Mouse (Mus musculus): Measurements from ENCODE around the gene Pcdh7. TPM values are rescaled to one million over a fixed set of nuclear protein-coding genes. Genes with fewer than 3 reads are reported as not detected.

Pcdh7 gene
- total RNA-seq, 2 experiments from 2014 or later, result 5.7 to 12.4 TPM

DNA sequence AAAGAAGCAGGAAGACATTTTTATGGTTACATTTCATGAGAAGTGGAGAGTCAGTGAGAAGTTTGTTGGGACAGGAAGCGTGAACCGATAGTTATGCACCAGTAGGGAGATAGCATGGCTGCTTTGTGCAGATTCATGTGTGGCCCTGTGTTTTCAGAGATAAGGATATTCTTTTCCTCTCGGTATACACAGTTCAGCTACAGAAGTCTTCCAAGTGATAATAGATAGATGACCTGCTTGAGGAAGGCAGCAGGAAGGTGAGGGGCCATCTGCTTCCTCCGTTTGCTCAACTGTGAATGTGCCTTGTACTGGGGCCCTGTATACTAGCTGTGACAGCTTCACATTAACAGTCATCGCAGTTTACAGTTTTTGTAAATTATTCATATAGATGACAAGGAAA, 64.2 kb downstream of the Pcdh7 start:
- ATAC-seq (replicated peaks; ENCODE audit: low FRiP score, low TSS enrichment, poor library complexity, severe bottlenecking), result peak; percentile 99

GRCm38 (mm10) chr5:57782546-57782945, 64.8 kb downstream of the Pcdh7 start:
- ATAC-seq (replicated peaks; ENCODE audit: low FRiP score, low TSS enrichment, poor library complexity, severe bottlenecking), result no peak; the same call in 1 of the 2 replicates

- ATAC-seq (replicated peaks; ENCODE audit: low FRiP score, low TSS enrichment, poor library complexity, severe bottlenecking), result no peak
Observed at GRCm38 (mm10) chr5:57788775-57789509, 71.2 kb downstream of the Pcdh7 start.

DNA sequence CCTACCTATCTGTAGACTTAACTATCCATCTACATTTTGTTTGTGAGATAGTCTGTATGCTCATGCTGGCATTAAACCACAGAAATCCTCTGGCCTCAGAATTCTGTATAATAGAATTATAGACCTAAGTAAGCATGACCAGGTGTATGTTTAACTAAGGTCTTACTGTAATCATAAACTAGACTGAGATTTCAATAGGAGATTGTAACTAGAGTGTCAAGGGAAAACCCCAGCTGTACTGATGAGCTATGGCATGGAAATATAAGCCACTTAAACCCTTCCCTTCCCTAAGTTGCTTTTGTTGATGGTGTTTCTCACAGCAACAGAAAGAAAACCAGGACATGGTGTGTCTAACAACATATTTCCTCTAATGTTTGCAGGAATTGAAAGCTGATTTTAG, 78.6 kb downstream of the Pcdh7 start:
- ATAC-seq (replicated peaks; ENCODE audit: low FRiP score, low TSS enrichment, poor library complexity, severe bottlenecking), result no peak

DNA sequence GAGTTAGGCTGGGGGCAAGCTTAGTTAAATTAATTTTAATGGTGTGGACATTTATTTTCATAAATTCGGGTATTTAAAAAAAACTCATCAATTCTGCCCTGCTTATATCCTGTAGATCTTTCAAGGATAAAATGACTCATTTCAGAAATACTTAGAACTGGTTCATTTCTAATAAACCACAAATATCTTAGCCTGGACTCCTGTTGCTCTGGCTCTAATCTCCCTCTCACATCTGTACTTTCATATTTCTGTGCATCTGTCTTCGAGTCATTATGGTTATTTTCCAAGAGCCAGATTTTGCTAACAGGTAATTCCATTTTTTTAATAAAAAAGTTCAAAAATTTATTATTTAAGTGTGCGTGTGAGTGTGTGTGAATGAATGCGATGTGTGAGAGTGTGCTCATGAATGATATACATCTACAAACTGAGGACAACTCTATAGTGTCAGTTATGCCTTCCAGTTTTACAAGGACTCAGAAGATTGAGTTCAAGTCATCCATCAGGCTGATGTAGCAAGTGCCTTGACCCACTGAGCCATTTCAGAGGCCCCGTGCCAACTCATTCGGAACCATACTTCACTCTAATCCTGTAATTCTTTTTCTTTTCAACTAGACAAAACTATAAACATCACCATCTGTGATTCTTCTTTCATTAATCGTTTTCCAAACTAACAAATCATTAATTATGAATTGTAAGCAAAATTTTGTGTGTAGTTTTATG, 80.3 kb downstream of the Pcdh7 start:
- ATAC-seq (replicated peaks; ENCODE audit: low FRiP score, low TSS enrichment, poor library complexity, severe bottlenecking), result no peak

GRCm38 (mm10) chr5:57803108-57803507, 85.3 kb downstream of the Pcdh7 start:
- ATAC-seq (replicated peaks; ENCODE audit: low FRiP score, low TSS enrichment, poor library complexity, severe bottlenecking), result no peak

DNA sequence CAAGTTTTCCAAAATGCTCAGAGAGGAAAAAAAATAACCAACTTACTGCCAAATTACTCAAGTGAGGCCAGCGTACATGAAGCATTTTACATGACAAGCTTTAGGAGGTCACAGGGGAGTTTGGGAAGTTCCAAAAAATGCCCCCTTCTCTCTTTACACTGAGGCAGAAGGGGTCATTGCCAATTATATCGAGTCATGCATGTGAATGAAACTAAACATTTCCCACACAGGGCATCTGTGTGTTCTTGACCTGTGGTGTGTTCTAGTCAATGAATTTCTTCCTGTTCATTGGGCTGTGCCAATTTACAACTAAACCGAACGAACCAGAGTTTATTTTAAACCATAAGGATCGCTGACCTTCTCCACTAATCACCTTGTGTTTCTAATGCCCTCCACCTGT, 86.1 kb downstream of the Pcdh7 start:
- no peak for ATAC-seq (replicated peaks; ENCODE audit: low FRiP score, low TSS enrichment, poor library complexity, severe bottlenecking)

GRCm38 (mm10) chr5:57807350-57807749, 89.6 kb downstream of the Pcdh7 start:
- 0 out of 2 replicates have a peak, but pooled peaks have one; percentile 30 for ATAC-seq (replicated peaks; ENCODE audit: low FRiP score, low TSS enrichment, poor library complexity, severe bottlenecking)

- no peak for ATAC-seq (replicated peaks; ENCODE audit: low FRiP score, low TSS enrichment, poor library complexity, severe bottlenecking)
Observed at GRCm38 (mm10) chr5:57810641-57811040, 92.9 kb downstream of the Pcdh7 start.

DNA sequence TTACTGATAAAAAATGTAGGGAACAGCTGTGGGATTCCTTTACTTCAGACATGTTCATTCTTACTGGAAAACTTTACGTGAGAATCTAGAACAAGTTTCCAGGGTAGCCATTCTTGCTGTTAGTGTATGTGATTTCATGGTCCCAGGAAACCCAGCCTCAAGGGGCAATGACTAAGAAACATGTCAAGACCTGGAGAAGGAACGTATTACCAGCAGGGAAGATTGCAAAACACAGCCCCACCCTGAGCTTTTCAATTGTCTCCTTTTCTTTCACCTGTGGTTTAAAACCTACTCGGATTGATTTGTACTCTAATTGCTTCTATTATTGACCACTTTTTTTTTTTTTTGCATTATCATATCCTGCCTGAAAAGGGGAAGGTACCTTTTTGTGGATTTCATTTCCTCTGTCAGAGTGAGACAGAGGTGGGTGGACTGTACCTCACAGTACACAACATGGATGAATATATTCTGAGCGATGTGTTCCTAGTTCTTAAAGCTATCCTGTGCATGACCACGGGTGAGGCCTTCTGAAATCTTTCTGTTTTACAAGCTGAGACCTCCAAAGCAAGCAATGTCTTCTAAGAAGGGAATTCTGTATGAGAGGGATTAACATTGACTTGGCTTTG, 98.3 kb downstream of the Pcdh7 start:
- ATAC-seq (replicated peaks; ENCODE audit: low FRiP score, low TSS enrichment, poor library complexity, severe bottlenecking), result no peak

GRCm38 (mm10) chr5:57819788-57820187, 102.0 kb downstream of the Pcdh7 start:
- ATAC-seq (replicated peaks; ENCODE audit: low FRiP score, low TSS enrichment, poor library complexity, severe bottlenecking), result no peak

- ATAC-seq (replicated peaks; ENCODE audit: low FRiP score, low TSS enrichment, poor library complexity, severe bottlenecking), result no peak
Observed at GRCm38 (mm10) chr5:57821099-57821498, 103.3 kb downstream of the Pcdh7 start.

- ATAC-seq (replicated peaks; ENCODE audit: low FRiP score, low TSS enrichment, poor library complexity, severe bottlenecking), result no peak
Observed at GRCm38 (mm10) chr5:57828437-57828836, 110.7 kb downstream of the Pcdh7 start.

- ATAC-seq (replicated peaks; ENCODE audit: low FRiP score, low TSS enrichment, poor library complexity, severe bottlenecking), result no peak
Observed at GRCm38 (mm10) chr5:57837150-57837549, 119.4 kb downstream of the Pcdh7 start.

DNA sequence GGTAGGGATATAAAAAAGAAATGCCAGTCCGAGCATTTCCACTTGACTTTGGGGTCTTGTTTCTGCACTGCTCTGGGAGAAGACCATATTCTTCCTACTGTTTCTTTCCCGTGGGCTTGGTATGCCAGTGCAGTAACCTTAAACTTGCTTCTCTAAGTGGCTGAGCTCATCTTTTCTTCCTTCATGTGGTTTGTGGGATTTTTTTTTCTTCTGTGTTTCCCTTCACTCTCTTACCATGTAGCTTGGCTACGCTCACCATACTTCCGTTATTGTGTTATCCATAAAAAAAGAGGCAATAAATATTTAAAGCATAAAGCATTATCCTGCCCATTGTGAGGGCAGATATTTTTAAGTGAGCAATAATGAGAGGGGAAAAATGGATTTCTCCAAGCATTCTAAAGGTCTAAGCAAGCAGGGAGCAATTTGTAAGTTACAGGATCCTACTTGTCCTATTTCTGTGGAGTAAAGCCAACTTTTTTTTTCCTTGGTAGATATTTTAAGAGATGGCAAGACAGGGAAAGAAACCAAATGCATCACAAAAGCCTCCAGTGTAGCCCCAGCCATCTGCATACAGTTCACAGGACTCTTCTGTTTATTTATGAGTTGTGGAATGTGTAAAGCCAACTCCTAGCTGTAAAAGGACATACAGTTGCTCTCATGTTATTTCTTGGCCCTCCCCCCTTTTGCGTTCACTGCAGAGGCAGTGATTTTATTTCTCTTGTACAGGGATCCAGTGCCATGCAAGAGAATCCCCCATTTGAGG, 123.8 kb downstream of the Pcdh7 start:
- no peak for ATAC-seq (replicated peaks; ENCODE audit: low FRiP score, low TSS enrichment, poor library complexity, severe bottlenecking)

- no peak for ATAC-seq (replicated peaks; ENCODE audit: low FRiP score, low TSS enrichment, poor library complexity, severe bottlenecking)
Observed at GRCm38 (mm10) chr5:57847500-57847899, 129.7 kb downstream of the Pcdh7 start.

GRCm38 (mm10) chr5:57850111-57850510, 132.3 kb downstream of the Pcdh7 start:
- no peak for ATAC-seq (replicated peaks; ENCODE audit: low FRiP score, low TSS enrichment, poor library complexity, severe bottlenecking)

DNA sequence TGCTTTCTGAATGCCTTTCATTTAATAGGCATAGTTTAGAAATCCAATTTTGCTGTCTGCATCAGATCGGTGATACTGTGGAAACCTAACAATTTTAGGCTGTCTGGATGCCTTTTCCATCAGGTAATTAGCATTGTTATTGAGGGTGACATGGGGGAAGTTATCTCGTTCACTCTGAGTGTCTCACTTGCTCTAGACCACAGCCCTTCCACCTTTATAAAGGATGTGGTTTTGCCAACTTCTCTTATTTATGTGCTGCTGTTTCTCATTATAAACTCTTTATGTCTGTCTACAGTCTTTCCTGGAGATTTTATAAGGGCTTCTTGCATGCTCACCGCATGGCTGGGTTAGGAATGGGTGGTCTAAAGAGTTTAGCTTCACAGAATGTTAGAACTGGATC, 139.5 kb downstream of the Pcdh7 start:
- ATAC-seq (replicated peaks; ENCODE audit: low FRiP score, low TSS enrichment, poor library complexity, severe bottlenecking), result no peak

- ATAC-seq (replicated peaks; ENCODE audit: low FRiP score, low TSS enrichment, poor library complexity, severe bottlenecking), result no peak
Observed at GRCm38 (mm10) chr5:57864254-57864653, 146.5 kb downstream of the Pcdh7 start.

- ATAC-seq (replicated peaks; ENCODE audit: low FRiP score, low TSS enrichment, poor library complexity, severe bottlenecking), result no peak
Observed at GRCm38 (mm10) chr5:57865256-57865655, 147.5 kb downstream of the Pcdh7 start.

Data from megakaryocyte-erythroid progenitor cell, adult 5-6 weeks (primary cell).